Mouse (Mus musculus) liver, embryonic 11.5 days (tissue): Measurements from ENCODE around the gene Ube2n. TPM values are rescaled to one million over a fixed set of nuclear protein-coding genes. Genes with fewer than 3 reads are reported as not detected.

ENCODE experiments used
- ATAC-seq: fragments of 200-750 bp; cut with Nextera tagmentation; replicated peaks from 2 replicates; pipeline ENCODE4 v1.8.0; 2017; ENCODE audit warnings: moderate number of reproducible peaks, mild to moderate bottlenecking, moderate TSS enrichment, moderate library complexity; ENCODE audit not compliant: low FRiP score
- DNase-seq: peaks from one replicate; pipeline ENCODE4 v3.0.0-alpha.2; 2017; ENCODE audit warnings: low spot score
- H3K27ac ChIP-seq: fragments of 300-500 bp; sonication (generic); 2 replicates; pipeline ENCODE4 v1.5.1; 2014; ENCODE audit warnings: mild to moderate bottlenecking, low read depth, low read length, control low read depth
- H3K27me3 ChIP-seq: fragments of 300-500 bp; sonication (generic); replicated peaks from 2 replicates; pipeline ENCODE4 v1.6.1; 2014; ENCODE audit warnings: low read length, mixed read lengths; ENCODE audit not compliant: control insufficient read depth, insufficient read depth
- H3K36me3 ChIP-seq: fragments of 300-500 bp; sonication (generic); 2 replicates; pipeline ENCODE4 v1.6.1; 2014; ENCODE audit warnings: mild to moderate bottlenecking, low read length, moderate library complexity, mixed read lengths; ENCODE audit not compliant: control insufficient read depth, insufficient read depth
- H3K4me1 ChIP-seq: fragments of 300-500 bp; sonication (generic); replicated peaks from 2 replicates; pipeline ENCODE4 v1.6.1; 2014; ENCODE audit warnings: low read length, mixed read lengths; ENCODE audit not compliant: control insufficient read depth, insufficient read depth
- H3K4me2 ChIP-seq: fragments of 300-500 bp; sonication (generic); 2 replicates; pipeline ENCODE4 v1.6.1; 2014; ENCODE audit warnings: mild to moderate bottlenecking, control low read depth, moderate library complexity
- H3K4me3 ChIP-seq: fragments of 300-500 bp; sonication (generic); 2 replicates; pipeline ENCODE4 v1.5.1; 2014; ENCODE audit warnings: low read depth, low read length, control low read depth
- H3K9ac ChIP-seq: fragments of 300-500 bp; sonication (generic); 2 replicates; pipeline ENCODE4 v1.6.1; 2014; ENCODE audit warnings: low read depth, low read length, control low read depth
- H3K9me3 ChIP-seq: fragments of 300-500 bp; sonication (generic); 2 replicates; pipeline ENCODE4 v1.6.1; 2016; ENCODE audit warnings: low read length, inconsistent platforms, mixed read lengths; ENCODE audit not compliant: control insufficient read depth
- WGBS: fragments of 180-500 bp; shearing (Covaris S2); extraction: QIAGEN DNeasy Blood & Tissue Kit; methylation state at CpG from one replicate; pipeline ENCODE4 v1.1.7; 2014; 5-methylcytosine and 5-hydroxymethylcytosine counted together
- polyA plus RNA-seq: library from polyadenylated mRNA; unstranded; fragments of >200 nt; fragmentation: Nextera tagmentation; extraction: Ambion mirVana; gene quantifications from 2 replicates; pipeline ENCODE4 v1.2.1, GENCODE M21; 2014

The Ube2n gene
- polyA plus RNA-seq, 1 experiment from 2014 or later: 310 TPM

- ATAC-seq (no peak), DNase-seq (no peak)
- Histone ChIP-seq H3K4me1 (peaks cover 9% of the 10 kb centered on the region), H3K36me3 (no peaks in the 10 kb centered on the region), H3K9ac (no peak overlapping the region), H3K4me3 (no peak overlapping the region), H3K27ac (no peak overlapping the region), H3K27me3 (no peaks in the 10 kb centered on the region), H3K9me3 (no peaks in the 10 kb centered on the region), H3K4me2 (no peak overlapping the region)
- 90% methylated on average over 7 of the region's 7 CpGs for WGBS
These were observed 18.4 kb downstream of the Ube2n start for GRCm38 (mm10) chr10:95533382-95533781.

- 82% methylated on average over 8 of the region's 8 CpGs for WGBS
- Histone ChIP-seq H3K4me3 (no peak overlapping the region), H3K9me3 (no peaks in the 10 kb centered on the region), H3K27ac (no peak overlapping the region; the same call in 1 of the 2 replicates), H3K27me3 (no peaks in the 10 kb centered on the region), H3K9ac (no peak overlapping the region), H3K4me1 (peaks cover 8% of the 10 kb centered on the region), H3K4me2 (no peak overlapping the region), H3K36me3 (no peaks in the 10 kb centered on the region)
- DNase-seq (no peak), ATAC-seq (no peak)
These were observed 20.7 kb downstream of the Ube2n start for GRCm38 (mm10) chr10:95535399-95536221.

- Histone ChIP-seq H3K36me3 (no peaks in the 10 kb centered on the region), H3K9me3 (no peaks in the 10 kb centered on the region), H3K27me3 (no peaks in the 10 kb centered on the region), H3K27ac (no peak overlapping the region; the same call in 1 of the 2 replicates), H3K4me2 (no peak overlapping the region), H3K4me3 (no peak overlapping the region), H3K9ac (no peak overlapping the region), H3K4me1 (peaks cover 8% of the 10 kb centered on the region)
- DNase-seq: no peak
- no peak for ATAC-seq
- 66% methylated on average over 6 of the region's 6 CpGs for WGBS
These were observed 21.2 kb downstream of the Ube2n start for GRCm38 (mm10) chr10:95536222-95536541.

- Histone ChIP-seq H3K4me2 (no peak overlapping the region), H3K9me3 (no peaks in the 10 kb centered on the region), H3K27me3 (no peaks in the 10 kb centered on the region), H3K36me3 (no peaks in the 10 kb centered on the region), H3K4me3 (no peak overlapping the region), H3K9ac (no peak overlapping the region), H3K27ac (no peak overlapping the region), H3K4me1 (peaks cover 2% of the 10 kb centered on the region; the same call in 1 of the 2 replicates)
- DNase-seq (no peak), ATAC-seq (no peak)
- 83% methylated on average over 3 of the region's 3 CpGs for WGBS
These were observed 24.3 kb downstream of the Ube2n start for GRCm38 (mm10) chr10:95539260-95539659.

- WGBS: 83% methylated on average over 3 of the region's 3 CpGs
- Histone ChIP-seq H3K4me3 (no peak overlapping the region), H3K4me1 (peaks cover 2% of the 10 kb centered on the region; the same call in 1 of the 2 replicates), H3K27ac (no peak overlapping the region), H3K9ac (no peak overlapping the region), H3K36me3 (no peaks in the 10 kb centered on the region; the same call in 1 of the 2 replicates), H3K9me3 (no peaks in the 10 kb centered on the region), H3K27me3 (no peaks in the 10 kb centered on the region), H3K4me2 (no peak overlapping the region)
- DNase-seq: no peak
- no peak for ATAC-seq
These were observed 24.9 kb downstream of the Ube2n start for GRCm38 (mm10) chr10:95539841-95540240.

GRCm38 (mm10) chr10:95542916-95543315, 28.0 kb downstream of the Ube2n start:
- Histone ChIP-seq H3K27ac (no peak overlapping the region), H3K36me3 (peaks cover 11% of the 10 kb centered on the region; the same call in 1 of the 2 replicates), H3K9me3 (no peaks in the 10 kb centered on the region), H3K9ac (no peak overlapping the region), H3K4me1 (peaks cover 2% of the 10 kb centered on the region; the same call in 1 of the 2 replicates), H3K4me3 (no peak overlapping the region), H3K27me3 (no peaks in the 10 kb centered on the region), H3K4me2 (no peak overlapping the region)
- WGBS: 92% methylated on average over 4 of the region's 4 CpGs
- ATAC-seq: no peak
- DNase-seq: no peak

GRCm38 (mm10) chr10:95543377-95543776, 28.4 kb downstream of the Ube2n start:
- H3K9ac ChIP-seq: no peak overlapping the region

GRCm38 (mm10) chr10:95544004-95544403, 29.1 kb downstream of the Ube2n start:
- Histone ChIP-seq H3K36me3 (peaks cover 13% of the 10 kb centered on the region; the same call in 1 of the 2 replicates), H3K4me1 (no peaks in the 10 kb centered on the region), H3K9ac (no peak overlapping the region), H3K4me3 (no peak overlapping the region), H3K9me3 (no peaks in the 10 kb centered on the region), H3K4me2 (no peak overlapping the region), H3K27me3 (no peaks in the 10 kb centered on the region), H3K27ac (no peak overlapping the region)
- DNase-seq: no peak
- no peak for ATAC-seq

More at GRCm38 (mm10) chr10:95543377-95543776, 28.4 kb downstream of the Ube2n start:
- Histone ChIP-seq H3K4me3 (no peak overlapping the region), H3K27me3 (no peaks in the 10 kb centered on the region), H3K27ac (no peak overlapping the region), H3K4me2 (no peak overlapping the region), H3K9me3 (no peaks in the 10 kb centered on the region), H3K4me1 (peaks cover 2% of the 10 kb centered on the region; the same call in 1 of the 2 replicates), H3K36me3 (peaks cover 11% of the 10 kb centered on the region; the same call in 1 of the 2 replicates)
- 89% methylated on average over 2 of the region's 2 CpGs for WGBS
- no peak for DNase-seq
- ATAC-seq: no peak

- ATAC-seq (no peak), DNase-seq (no peak)
- H3K27ac ChIP-seq: no peak overlapping the region
- peaks cover 13% of the 10 kb centered on the region; the same call in 1 of the 2 replicates for H3K36me3 ChIP-seq
- no peaks in the 10 kb centered on the region for H3K9me3 ChIP-seq
- H3K4me3 ChIP-seq: no peak overlapping the region
- H3K27me3 ChIP-seq: no peaks in the 10 kb centered on the region
- WGBS: 85% methylated on average over 2 of the region's 2 CpGs
- no peaks in the 10 kb centered on the region for H3K4me1 ChIP-seq
- H3K9ac ChIP-seq: no peak overlapping the region
- no peak overlapping the region for H3K4me2 ChIP-seq
These were observed 29.7 kb downstream of the Ube2n start for GRCm38 (mm10) chr10:95544651-95545050.
